Mouse (Mus musculus): Measurements from ENCODE around the gene Itk. TPM values are rescaled to one million over a fixed set of nuclear protein-coding genes. Genes with fewer than 3 reads are reported as not detected.

The Itk gene
- polyA plus RNA-seq, 1 experiment from 2014 or later: 0.22 TPM

GRCm38 (mm10) chr11:46372331-46372953 lies 16.9 kb downstream of the Itk start:
- 76% methylated on average over 8 of the region's 8 CpGs for WGBS
- no peak overlapping the region for H3K4me3 ChIP-seq (ENCODE audit: low read depth, low read length)
- no peak overlapping the region for H3K27ac ChIP-seq (ENCODE audit: low read length)
- H3K9me3 ChIP-seq (ENCODE audit: control insufficient read depth, low read depth, low read length): no peaks in the 10 kb centered on the region
- no peaks in the 10 kb centered on the region for H3K36me3 ChIP-seq (ENCODE audit: control insufficient read depth, insufficient read depth, low read length)
- no peaks in the 10 kb centered on the region for H3K27me3 ChIP-seq (ENCODE audit: control insufficient read depth, insufficient read depth, low read length)
- no peak for ATAC-seq (ENCODE audit: insufficient number of reproducible peaks, insufficient read depth, low FRiP score, low read depth)
- no peak overlapping the region for H3K9ac ChIP-seq (replicated peaks; ENCODE audit: low read depth, low read length)
- H3K4me2 ChIP-seq (replicated peaks; ENCODE audit: low read depth, low read length): no peak overlapping the region
- no peaks in the 10 kb centered on the region for H3K4me1 ChIP-seq (ENCODE audit: control insufficient read depth, insufficient read depth, low read length)

- H3K9me3 ChIP-seq (ENCODE audit: control insufficient read depth, low read depth, low read length): no peaks in the 10 kb centered on the region
- H3K4me2 ChIP-seq (replicated peaks; ENCODE audit: low read depth, low read length): no peak overlapping the region
- 93% methylated on average over 8 of the region's 8 CpGs for WGBS
- no peak for ATAC-seq (ENCODE audit: insufficient number of reproducible peaks, insufficient read depth, low FRiP score, low read depth)
- no peaks in the 10 kb centered on the region for H3K27me3 ChIP-seq (ENCODE audit: control insufficient read depth, insufficient read depth, low read length)
- no peaks in the 10 kb centered on the region for H3K36me3 ChIP-seq (ENCODE audit: control insufficient read depth, insufficient read depth, low read length)
- H3K27ac ChIP-seq (ENCODE audit: low read length): no peak overlapping the region
- H3K9ac ChIP-seq (replicated peaks; ENCODE audit: low read depth, low read length): no peak overlapping the region
- H3K4me3 ChIP-seq (ENCODE audit: low read depth, low read length): no peak overlapping the region
- no peaks in the 10 kb centered on the region for H3K4me1 ChIP-seq (ENCODE audit: control insufficient read depth, insufficient read depth, low read length)
Measured at GRCm38 (mm10) chr11:46371250-46371649, 18.1 kb downstream of the Itk start.

DNA sequence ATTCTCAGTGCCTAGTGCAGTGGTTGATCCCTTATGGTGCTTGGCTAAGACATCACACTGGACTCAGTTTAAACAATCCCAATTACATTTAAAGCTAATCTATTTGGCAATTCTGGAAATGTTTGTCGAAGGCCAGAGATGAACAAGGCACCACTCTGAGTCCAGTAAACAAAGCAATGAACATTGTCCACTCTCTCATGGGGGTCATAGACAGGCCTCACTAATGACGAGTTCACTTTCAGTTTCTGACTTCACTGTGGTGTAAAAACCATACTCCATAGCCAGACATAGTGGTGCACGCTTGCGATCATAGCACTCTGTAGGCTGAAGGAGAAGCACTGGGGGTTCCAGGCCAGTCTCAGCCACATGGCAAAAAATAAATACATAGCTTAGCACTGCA lies 18.9 kb downstream of the Itk start:
- no peaks in the 10 kb centered on the region for H3K36me3 ChIP-seq (ENCODE audit: control insufficient read depth, insufficient read depth, low read length)
- no peak for ATAC-seq (ENCODE audit: insufficient number of reproducible peaks, insufficient read depth, low FRiP score, low read depth)

GRCm38 (mm10) chr11:46366357-46366756 lies 23.0 kb downstream of the Itk start:
- no peak overlapping the region for H3K27ac ChIP-seq (ENCODE audit: low read length)
- no peak overlapping the region for H3K9ac ChIP-seq (replicated peaks; ENCODE audit: low read depth, low read length)
- no peak overlapping the region for H3K4me3 ChIP-seq (ENCODE audit: low read depth, low read length)
- no peaks in the 10 kb centered on the region for H3K36me3 ChIP-seq (ENCODE audit: control insufficient read depth, insufficient read depth, low read length)
- 66% methylated on average over 3 of the region's 3 CpGs for WGBS
- no peak for ATAC-seq (ENCODE audit: insufficient number of reproducible peaks, insufficient read depth, low FRiP score, low read depth)
- H3K4me2 ChIP-seq (replicated peaks; ENCODE audit: low read depth, low read length): no peak overlapping the region
- H3K4me1 ChIP-seq (ENCODE audit: control insufficient read depth, insufficient read depth, low read length): no peaks in the 10 kb centered on the region
- no peaks in the 10 kb centered on the region for H3K27me3 ChIP-seq (ENCODE audit: control insufficient read depth, insufficient read depth, low read length)
- H3K9me3 ChIP-seq (ENCODE audit: control insufficient read depth, low read depth, low read length): no peaks in the 10 kb centered on the region

More for the DNA sequence above, 18.9 kb downstream of the Itk start:
- Histone ChIP-seq H3K9ac (replicated peaks; ENCODE audit: low read depth, low read length) (no peak overlapping the region), H3K4me1 (ENCODE audit: control insufficient read depth, insufficient read depth, low read length) (no peaks in the 10 kb centered on the region), H3K9me3 (ENCODE audit: control insufficient read depth, low read depth, low read length) (no peaks in the 10 kb centered on the region), H3K27me3 (ENCODE audit: control insufficient read depth, insufficient read depth, low read length) (no peaks in the 10 kb centered on the region), H3K4me2 (replicated peaks; ENCODE audit: low read depth, low read length) (no peak overlapping the region), H3K27ac (ENCODE audit: low read length) (no peak overlapping the region), H3K4me3 (ENCODE audit: low read depth, low read length) (no peak overlapping the region)
- WGBS: 91% methylated on average over 4 of the region's 4 CpGs

GRCm38 (mm10) chr11:46365744-46366143 lies 23.6 kb downstream of the Itk start:
- no peaks in the 10 kb centered on the region for H3K4me1 ChIP-seq (ENCODE audit: control insufficient read depth, insufficient read depth, low read length)
- H3K27me3 ChIP-seq (ENCODE audit: control insufficient read depth, insufficient read depth, low read length): no peaks in the 10 kb centered on the region
- 61% methylated on average over 5 of the region's 5 CpGs for WGBS
- H3K4me2 ChIP-seq (replicated peaks; ENCODE audit: low read depth, low read length): no peak overlapping the region
- no peak overlapping the region for H3K9ac ChIP-seq (replicated peaks; ENCODE audit: low read depth, low read length)
- no peak overlapping the region for H3K4me3 ChIP-seq (ENCODE audit: low read depth, low read length)
- no peaks in the 10 kb centered on the region for H3K9me3 ChIP-seq (ENCODE audit: control insufficient read depth, low read depth, low read length)
- ATAC-seq (ENCODE audit: insufficient number of reproducible peaks, insufficient read depth, low FRiP score, low read depth): no peak
- no peaks in the 10 kb centered on the region for H3K36me3 ChIP-seq (ENCODE audit: control insufficient read depth, insufficient read depth, low read length)
- no peak overlapping the region for H3K27ac ChIP-seq (ENCODE audit: low read length)

GRCm38 (mm10) chr11:46363864-46364263 lies 25.5 kb downstream of the Itk start:
- WGBS: 94% methylated on average over 9 of the region's 9 CpGs
- Histone ChIP-seq H3K36me3 (ENCODE audit: control insufficient read depth, insufficient read depth, low read length) (no peaks in the 10 kb centered on the region), H3K27me3 (ENCODE audit: control insufficient read depth, insufficient read depth, low read length) (no peaks in the 10 kb centered on the region), H3K9me3 (ENCODE audit: control insufficient read depth, low read depth, low read length) (no peaks in the 10 kb centered on the region), H3K4me3 (ENCODE audit: low read depth, low read length) (no peak overlapping the region), H3K9ac (replicated peaks; ENCODE audit: low read depth, low read length) (no peak overlapping the region), H3K27ac (ENCODE audit: low read length) (no peak overlapping the region), H3K4me1 (ENCODE audit: control insufficient read depth, insufficient read depth, low read length) (no peaks in the 10 kb centered on the region), H3K4me2 (replicated peaks; ENCODE audit: low read depth, low read length) (no peak overlapping the region)
- ATAC-seq (ENCODE audit: insufficient number of reproducible peaks, insufficient read depth, low FRiP score, low read depth): no peak

- H3K9me3 ChIP-seq (ENCODE audit: control insufficient read depth, low read depth, low read length): no peaks in the 10 kb centered on the region
- no peak overlapping the region for H3K9ac ChIP-seq (replicated peaks; ENCODE audit: low read depth, low read length)
- no peak overlapping the region for H3K4me3 ChIP-seq (ENCODE audit: low read depth, low read length)
- no peak overlapping the region for H3K4me2 ChIP-seq (replicated peaks; ENCODE audit: low read depth, low read length)
- H3K4me1 ChIP-seq (ENCODE audit: control insufficient read depth, insufficient read depth, low read length): no peaks in the 10 kb centered on the region
- no peaks in the 10 kb centered on the region for H3K27me3 ChIP-seq (ENCODE audit: control insufficient read depth, insufficient read depth, low read length)
- no peak overlapping the region for H3K27ac ChIP-seq (ENCODE audit: low read length)
- no peaks in the 10 kb centered on the region for H3K36me3 ChIP-seq (ENCODE audit: control insufficient read depth, insufficient read depth, low read length)
- WGBS: 81% methylated on average over 18 of the region's 18 CpGs
- no peak for ATAC-seq (ENCODE audit: insufficient number of reproducible peaks, insufficient read depth, low FRiP score, low read depth)
Measured at GRCm38 (mm10) chr11:46362061-46363022, 27.0 kb downstream of the Itk start.

- WGBS: 75% methylated on average over 2 of the region's 2 CpGs
- Histone ChIP-seq H3K27ac (ENCODE audit: low read length) (no peak overlapping the region), H3K4me2 (replicated peaks; ENCODE audit: low read depth, low read length) (no peak overlapping the region), H3K36me3 (ENCODE audit: control insufficient read depth, insufficient read depth, low read length) (no peaks in the 10 kb centered on the region), H3K9ac (replicated peaks; ENCODE audit: low read depth, low read length) (no peak overlapping the region), H3K4me1 (ENCODE audit: control insufficient read depth, insufficient read depth, low read length) (no peaks in the 10 kb centered on the region), H3K27me3 (ENCODE audit: control insufficient read depth, insufficient read depth, low read length) (no peaks in the 10 kb centered on the region), H3K9me3 (ENCODE audit: control insufficient read depth, low read depth, low read length) (no peaks in the 10 kb centered on the region), H3K4me3 (ENCODE audit: low read depth, low read length) (no peak overlapping the region)
- ATAC-seq (ENCODE audit: insufficient number of reproducible peaks, insufficient read depth, low FRiP score, low read depth): no peak
Measured at GRCm38 (mm10) chr11:46360991-46361665, 28.2 kb downstream of the Itk start.

Data from stomach, embryonic 14.5 days (tissue).